Mouse (Mus musculus) spleen, adult 2 months (tissue): ENCODE results near the gene Rcn1.

ENCODE experiments used
- CTCF ChIP-seq: fragments of 200-500 bp; IDR thresholded peaks from 2 replicates; pipeline ENCODE4 v1.5.1; 2011; ENCODE audit warnings: mild to moderate bottlenecking, inconsistent platforms; ENCODE audit not compliant: insufficient read depth, insufficient read length, insufficient replicate concordance; ENCODE audit errors: extremely low read depth
- POLR2A ChIP-seq: fragments of 200-500 bp; IDR thresholded peaks from 2 replicates; pipeline ENCODE4 v1.6.1; 2011; ENCODE audit warnings: low read depth, low read length, inconsistent platforms

GRCm38 (mm10) chr2:105386418-105386817 lies 12.7 kb downstream of the Rcn1 start:
- TF ChIP-seq CTCF (no peak), POLR2A (no peak)
